ENCODE assay signal across 8 mouse cellular contexts in genomic region chr4:117252351-117252750, GRCm38 (mm10). TPM values are rescaled to one million over a fixed set of nuclear protein-coding genes. Genes with fewer than 3 reads are reported as not detected.
DNase-seq lines count a peak whose midpoint lies in the region; ATAC-seq and TF ChIP-seq lines count a peak whose summit lies in the region.

No protein-coding gene starts in this region.

- H3K4me2 ChIP-seq in hindbrain, postnatal 0 days (ENCODE audit: low read depth, low read length) = peak overlapping the region; percentile 76

- WGBS in liver, adult 2 months = 8% methylated on average over 5 of the region's 5 CpGs
- WGBS in hindbrain, postnatal 0 days = 25% methylated on average over 5 of the region's 5 CpGs

- peaks cover 6% of the 10 kb centered on the region; the same call in 1 of the 2 replicates for H3K79me2 ChIP-seq in liver, adult 2 months (ENCODE audit: control insufficient read depth, insufficient read depth, low read length)

- no peaks in the 10 kb centered on the region for H3K9me3 ChIP-seq in hindbrain, postnatal 0 days (ENCODE audit: low read length)

- H3K4me1 ChIP-seq in liver, adult 2 months (ENCODE audit: control insufficient read depth, insufficient read depth, low read length) = peaks cover 17% of the 10 kb centered on the region
- H3K4me1 ChIP-seq in hindbrain, postnatal 0 days (ENCODE audit: insufficient read depth, low read length) = peaks cover 12% of the 10 kb centered on the region; the same call in 1 of the 2 replicates

- no peak for TF ChIP-seq POLR2A in liver, adult 2 months (IDR thresholded peaks at IDR 0.05; ENCODE audit: extremely low read depth, insufficient read depth, low read length)

- H3K36me3 ChIP-seq in liver, adult 2 months (ENCODE audit: control insufficient read depth, insufficient read depth, low read length) = no peaks in the 10 kb centered on the region
- H3K36me3 ChIP-seq in hindbrain, postnatal 0 days (ENCODE audit: insufficient read depth, low read length) = no peaks in the 10 kb centered on the region

- ATAC-seq in hindbrain, postnatal 0 days = no peak
- ATAC-seq in monocyte, adult 5-6 weeks (replicated peaks; ENCODE audit: insufficient number of reproducible peaks, low FRiP score, low TSS enrichment, poor library complexity, severe bottlenecking) = no peak

- peak overlapping the region; percentile 39 for H3K9ac ChIP-seq in liver, adult 2 months (ENCODE audit: low read depth, low read length)
- H3K9ac ChIP-seq in hindbrain, postnatal 0 days (replicated peaks; ENCODE audit: low read length) = peak overlapping the region; percentile 73

- TF ChIP-seq CTCF in liver, adult 2 months (IDR thresholded peaks at IDR 0.05; ENCODE audit: low read depth, low read length) = no peak
- TF ChIP-seq CTCF in hindbrain, postnatal 0 days (IDR thresholded peaks at IDR 0.05; ENCODE audit: low read depth) = no peak

- peak; percentile 99 for DNase-seq in liver, adult 2 months (ENCODE audit: extremely low read depth, low read depth, low spot score)
- no peak for DNase-seq in liver
- peak; percentile 95 for DNase-seq in fat pad, adult 2 months (ENCODE audit: extremely low read depth, low read depth, low spot score)
- no peak for DNase-seq in hindbrain, postnatal 0 days (ENCODE audit: low spot score)
- peak; percentile 65 for DNase-seq in lung, postnatal 36 days
- no peak for DNase-seq in cerebellum, adult 9-10 months
- DNase-seq in spleen, postnatal 4 days (ENCODE audit: low spot score in 2 of 2) = no peak

- no peaks in the 10 kb centered on the region for H3K27me3 ChIP-seq in liver, adult 2 months (ENCODE audit: control insufficient read depth, insufficient read depth, low read length)
- H3K27me3 ChIP-seq in hindbrain, postnatal 0 days (ENCODE audit: insufficient read depth, low read length) = no peaks in the 10 kb centered on the region

- peak overlapping the region; percentile 66; the same call in 1 of the 2 replicates for H3K4me3 ChIP-seq in liver, adult 2 months (ENCODE audit: insufficient read depth, low read depth, low read length)
- peak overlapping the region; percentile 57 for H3K4me3 ChIP-seq in hindbrain, postnatal 0 days (ENCODE audit: low read length)

- H3K27ac ChIP-seq in liver, adult 2 months (replicated peaks; ENCODE audit: insufficient read depth, low read depth, low read length) = peak overlapping the region; percentile 89
- peak overlapping the region; percentile 68 for H3K27ac ChIP-seq in hindbrain, postnatal 0 days

RNA-seq across cellular contexts. Expression of gene Armh1, which starts 0.4 kb away (rescaled TPM):
- not detected in 2 replicates for total RNA-seq in liver, adult 2 months (2014; rRNA removed)
- polyA plus RNA-seq in liver, adult 2 months (2012; rRNA removed) = not detected in 2 replicates
- total RNA-seq in hindbrain, postnatal 0 days (2014; rRNA removed) = 3.2 and 3.6 TPM in 2 replicates
- polyA plus RNA-seq in hindbrain, postnatal 0 days (2015; fragmentation: Nextera tagmentation; extraction: Ambion mirVana) = 2.6 and 3.0 TPM in 2 replicates
- not detected in 3 replicates for total RNA-seq in monocyte, adult 5-6 weeks (2017)

RNA-seq across cellular contexts. Expression of gene Tmem53, which starts 0.6 kb away (rescaled TPM):
- 32.1 and 49.6 TPM in 2 replicates for total RNA-seq in liver, adult 2 months (2014; rRNA removed)
- polyA plus RNA-seq in liver, adult 2 months (2012; rRNA removed) = 110 and 121 TPM in 2 replicates
- 7.5 and 16.5 TPM in 2 replicates for total RNA-seq in hindbrain, postnatal 0 days (2014; rRNA removed)
- polyA plus RNA-seq in hindbrain, postnatal 0 days (2015; fragmentation: Nextera tagmentation; extraction: Ambion mirVana) = 14.0 and 14.5 TPM in 2 replicates
- 0.29 TPM in 1 of 3 replicates, not detected in the others for total RNA-seq in monocyte, adult 5-6 weeks (2017)

Comparison
In these comparisons a context has a peak if more than half of its experiments do, and no peak if none do; other contexts are left out.
1. DNase-seq: peak in liver, adult 2 months (single experiment), fat pad, adult 2 months (single experiment) and lung, postnatal 36 days (single experiment); none in liver (single experiment), hindbrain, postnatal 0 days (single experiment), cerebellum, adult 9-10 months (single experiment) and spleen, postnatal 4 days (0 of 2).